Mouse (Mus musculus) heart, adult 11 months (tissue): ENCODE data around the gene Sptbn1.

ENCODE experiments used
- DNase-seq: peaks from one replicate; pipeline ENCODE4 v3.0.0; 2022

Sptbn1 gene

DNA sequence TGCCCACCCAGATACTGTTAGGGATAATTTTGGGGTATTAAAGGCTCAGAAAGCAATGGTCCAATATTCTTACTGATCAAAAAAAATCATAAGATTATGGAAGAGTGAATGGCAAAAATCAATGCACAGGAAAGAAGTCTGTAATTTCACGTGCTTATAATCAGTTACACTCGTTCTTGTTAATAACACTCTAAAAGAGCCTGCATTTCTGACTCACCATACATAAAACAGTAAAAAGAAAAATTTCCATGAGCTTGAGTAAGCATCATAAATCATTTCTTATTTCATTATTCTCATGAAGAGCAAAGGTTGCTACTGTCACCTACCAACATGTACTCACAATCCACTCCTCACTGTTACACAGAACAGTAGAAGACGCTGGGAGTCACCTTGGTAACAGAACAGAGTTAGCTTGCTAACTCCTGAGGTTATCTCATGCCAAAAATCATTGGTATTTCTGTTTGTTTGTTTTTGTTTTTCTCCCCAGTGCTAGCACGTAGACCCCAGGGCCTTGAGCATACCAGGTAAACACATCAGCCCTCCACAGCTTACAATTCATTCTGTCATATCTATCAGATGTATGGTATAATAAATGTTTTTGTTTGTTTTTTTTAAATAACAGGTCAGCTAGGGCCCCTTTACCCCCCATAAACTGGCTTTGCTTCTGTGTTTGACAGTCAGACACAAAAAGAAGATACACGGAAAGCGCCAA is 57.7 kb downstream of the Sptbn1 start:
- DNase-seq: peak; percentile 64

DNA sequence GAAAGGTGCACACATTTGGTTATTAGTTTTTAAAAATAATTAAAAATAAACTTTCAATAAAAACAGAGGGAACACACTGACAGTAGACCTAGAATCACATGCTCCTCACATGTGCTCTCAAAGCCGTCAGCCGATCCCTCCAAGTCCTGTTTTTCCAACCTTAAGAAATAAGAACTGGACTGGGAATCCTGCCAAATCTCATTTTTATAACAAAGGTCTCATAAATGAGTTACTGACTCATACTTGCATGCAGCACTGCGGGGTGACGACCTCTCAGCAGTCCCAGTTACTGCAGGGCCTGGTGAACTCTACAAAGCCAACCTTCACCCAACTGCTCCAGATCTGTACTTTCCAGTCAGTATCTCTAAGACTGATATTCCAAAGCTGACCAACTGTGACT is 58.5 kb downstream of the Sptbn1 start:
- DNase-seq: peak; percentile 95

DNA sequence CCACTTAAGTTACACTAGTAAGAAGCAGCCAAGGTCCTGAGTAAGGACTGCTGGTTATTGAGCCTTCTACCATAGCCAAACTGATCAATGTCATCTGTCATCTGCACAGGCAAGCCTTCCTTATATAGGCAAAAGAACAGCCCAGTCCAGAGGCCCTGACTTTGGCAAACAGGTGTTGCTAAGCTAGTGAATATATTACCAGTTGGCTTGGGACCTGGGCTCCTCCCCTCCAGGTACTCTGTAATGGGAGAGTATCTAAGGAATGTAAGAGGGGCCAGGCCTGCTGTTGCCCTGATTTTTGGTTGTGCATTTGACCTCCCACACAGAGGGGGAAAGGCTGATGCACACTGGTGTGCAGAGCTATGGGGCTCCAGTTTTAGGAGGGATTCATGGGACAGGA is 63.6 kb downstream of the Sptbn1 start:
- peak; percentile 87 for DNase-seq

DNA sequence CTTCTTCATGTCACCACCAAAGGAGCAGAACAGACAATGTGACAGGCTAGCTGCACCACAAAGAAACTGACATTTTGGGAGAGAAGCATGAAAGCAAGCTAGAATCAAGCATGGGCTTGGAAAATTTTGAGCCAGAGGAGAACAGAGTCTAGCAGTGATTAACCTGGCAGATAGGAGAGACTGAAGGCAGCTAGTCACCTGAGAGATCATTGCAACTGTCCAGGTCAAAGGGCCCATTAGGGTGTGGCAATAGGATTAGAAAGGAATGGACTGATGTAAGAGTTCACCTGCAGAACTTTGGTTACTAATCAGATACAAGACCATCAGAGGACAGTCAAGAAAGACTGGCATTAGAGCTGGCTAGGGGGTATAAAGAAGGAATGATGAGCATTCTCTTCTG is 67.6 kb downstream of the Sptbn1 start:
- DNase-seq: peak; percentile 73

DNA sequence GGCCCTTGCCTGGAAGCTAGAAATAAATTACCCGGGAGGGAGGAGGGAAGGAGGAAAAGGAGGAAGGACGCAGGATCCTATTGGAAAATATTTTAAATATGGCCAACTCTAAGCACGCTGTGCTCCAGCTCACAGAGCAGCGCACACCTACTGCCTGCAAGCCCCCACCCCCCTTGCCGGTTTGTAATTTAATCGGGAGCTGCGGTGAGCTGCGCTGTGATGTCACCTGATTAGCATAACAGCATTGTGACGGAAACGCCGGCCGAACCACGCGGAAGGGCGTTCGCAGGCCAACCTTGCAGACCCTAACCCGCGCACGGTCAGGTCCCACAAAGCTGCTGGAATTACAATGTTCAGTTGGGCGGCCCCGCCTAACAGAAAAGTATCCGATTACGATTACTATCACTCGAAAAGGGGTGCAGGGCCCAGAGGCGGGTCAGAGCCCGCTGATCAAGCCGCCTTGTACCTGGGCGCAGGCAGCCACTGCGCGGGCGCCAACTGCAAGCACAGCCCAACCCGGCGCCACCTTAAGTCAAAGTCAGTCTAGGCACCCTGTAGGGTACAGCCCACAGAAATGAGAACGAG is 69.8 kb downstream of the Sptbn1 start:
- DNase-seq: peak; percentile 96

DNA sequence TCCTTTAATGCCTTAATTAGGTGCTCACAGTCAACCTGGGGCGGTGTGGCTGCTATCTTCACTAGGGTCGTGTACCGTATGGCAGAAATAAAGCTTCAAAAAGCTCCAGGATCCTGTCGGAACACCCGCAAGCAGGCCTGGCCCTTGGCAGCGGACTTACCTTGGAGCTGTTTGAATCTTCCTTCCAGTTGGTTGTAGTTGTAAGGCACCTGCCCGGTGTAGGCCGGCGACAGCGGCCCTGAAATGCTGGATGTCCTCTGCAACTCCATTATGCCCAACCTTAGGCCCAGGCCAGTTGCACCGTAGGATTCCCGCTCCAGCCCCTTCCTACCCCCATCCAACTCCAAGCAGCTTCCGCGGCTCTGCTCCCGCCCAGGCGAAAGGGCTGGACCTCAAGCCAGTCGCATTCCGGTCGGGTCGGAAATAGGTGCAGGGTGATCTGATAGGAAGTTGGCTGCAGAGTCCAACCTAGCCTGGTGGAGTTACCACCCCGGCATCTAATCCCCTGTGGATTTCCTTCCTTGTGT is 70.3 kb downstream of the Sptbn1 start:
- peak; percentile 99 for DNase-seq

DNA sequence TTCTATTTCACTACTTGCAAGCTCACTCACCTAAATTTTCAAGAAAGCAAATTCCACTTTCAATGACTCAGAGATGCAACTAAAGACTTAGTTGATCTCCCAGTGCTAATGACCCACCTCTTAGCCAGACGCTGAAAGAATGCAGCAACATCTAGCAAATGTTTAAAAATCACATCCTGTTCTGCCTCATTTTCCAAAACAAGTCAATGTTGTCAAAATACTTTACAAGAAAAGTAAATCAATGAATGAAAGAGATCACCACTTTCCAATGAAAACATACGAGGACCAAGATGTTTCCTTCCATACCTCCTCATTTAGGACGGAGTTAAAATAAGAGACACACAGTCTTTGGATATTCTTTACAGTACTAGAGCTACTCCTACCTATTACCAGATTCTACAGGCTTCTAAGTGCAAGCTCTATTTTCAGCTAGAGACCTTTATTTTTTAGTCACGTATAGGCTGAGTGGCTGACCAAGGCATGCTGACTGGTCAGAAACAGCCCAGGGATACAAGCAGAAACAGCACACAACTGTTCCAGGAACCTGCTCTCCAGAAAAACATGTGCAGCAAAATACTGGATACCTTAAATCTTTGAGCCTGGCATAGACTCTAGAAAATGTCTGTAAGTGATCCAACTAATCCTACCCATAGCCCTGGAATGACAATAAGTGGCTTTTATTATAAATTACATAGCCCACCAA is 71.5 kb downstream of the Sptbn1 start:
- DNase-seq: no peak

DNA sequence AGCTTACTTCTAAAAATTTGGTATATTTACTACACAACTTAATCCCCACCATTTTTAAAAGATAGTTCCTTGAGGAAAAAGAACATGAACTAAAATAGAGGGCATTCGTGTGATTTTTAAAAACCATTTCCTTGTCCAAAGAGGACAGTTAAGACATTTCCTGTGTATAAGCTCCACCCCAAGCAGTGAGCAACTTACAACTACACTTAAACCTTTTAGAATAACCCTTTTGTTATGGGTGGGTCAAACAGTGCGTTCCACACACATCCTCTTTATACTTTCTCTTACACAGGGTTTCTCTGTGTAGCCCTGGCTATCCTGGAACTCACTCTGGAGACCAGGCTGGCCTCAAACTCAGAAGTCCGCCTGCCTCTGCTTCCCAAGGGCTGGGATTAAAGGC is 72.2 kb downstream of the Sptbn1 start:
- no peak for DNase-seq

DNA sequence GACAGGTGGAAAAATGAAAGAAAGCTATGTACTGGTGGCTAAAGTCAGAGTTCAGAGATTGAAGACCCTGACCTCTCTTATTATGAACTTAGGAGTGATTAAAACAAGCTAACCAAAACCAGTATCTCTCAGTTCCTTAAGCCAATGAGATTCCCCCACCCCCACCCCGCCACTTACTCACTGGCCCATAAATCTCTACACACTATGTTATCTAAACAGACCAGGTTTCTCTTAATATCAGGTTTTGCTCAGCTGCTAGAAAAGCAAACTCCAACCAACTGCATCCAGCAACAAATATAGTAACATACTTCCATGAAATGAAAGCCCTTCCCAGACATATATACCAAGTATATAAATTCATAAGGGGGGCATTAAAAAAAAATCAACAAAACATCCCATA is 73.2 kb downstream of the Sptbn1 start:
- DNase-seq: no peak

DNA sequence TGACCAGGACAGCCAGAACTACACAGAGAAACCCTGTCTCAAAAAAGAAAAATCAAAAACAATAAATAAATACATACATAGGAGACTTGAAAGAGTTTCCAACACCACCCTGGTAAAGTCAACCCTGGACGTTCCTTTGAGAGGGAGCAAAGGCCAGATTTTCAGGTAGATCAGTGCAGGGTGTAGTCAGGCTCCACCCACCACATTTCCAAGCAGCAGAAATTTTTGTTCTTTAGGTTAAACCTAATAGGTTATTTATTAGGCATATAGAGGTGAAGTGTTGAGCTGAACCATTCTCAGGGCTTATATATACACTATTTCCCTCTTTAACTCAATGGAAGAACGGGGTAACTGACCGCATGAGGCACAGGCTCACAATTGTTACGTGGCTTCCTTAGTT is 77.0 kb downstream of the Sptbn1 start:
- no peak for DNase-seq

DNA sequence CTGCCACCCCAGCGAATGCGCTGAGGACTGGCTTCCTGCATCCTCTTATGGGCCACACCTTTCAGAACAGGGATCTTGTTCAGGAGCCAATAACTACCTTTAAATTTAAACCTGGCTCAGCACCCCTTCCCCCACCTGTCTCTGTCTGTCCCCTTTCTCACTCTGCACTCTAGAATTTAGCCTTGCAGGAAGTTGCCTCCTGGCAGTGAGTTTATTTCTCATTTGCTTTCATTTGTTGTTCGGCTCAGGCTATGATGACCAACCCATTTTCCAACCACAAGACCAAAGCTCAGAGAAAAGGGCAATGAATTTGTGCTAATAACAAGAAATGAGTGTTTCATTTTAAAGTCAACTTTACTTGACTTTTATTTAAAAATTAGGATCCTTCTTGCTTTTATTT is 77.9 kb downstream of the Sptbn1 start:
- no peak for DNase-seq

DNA sequence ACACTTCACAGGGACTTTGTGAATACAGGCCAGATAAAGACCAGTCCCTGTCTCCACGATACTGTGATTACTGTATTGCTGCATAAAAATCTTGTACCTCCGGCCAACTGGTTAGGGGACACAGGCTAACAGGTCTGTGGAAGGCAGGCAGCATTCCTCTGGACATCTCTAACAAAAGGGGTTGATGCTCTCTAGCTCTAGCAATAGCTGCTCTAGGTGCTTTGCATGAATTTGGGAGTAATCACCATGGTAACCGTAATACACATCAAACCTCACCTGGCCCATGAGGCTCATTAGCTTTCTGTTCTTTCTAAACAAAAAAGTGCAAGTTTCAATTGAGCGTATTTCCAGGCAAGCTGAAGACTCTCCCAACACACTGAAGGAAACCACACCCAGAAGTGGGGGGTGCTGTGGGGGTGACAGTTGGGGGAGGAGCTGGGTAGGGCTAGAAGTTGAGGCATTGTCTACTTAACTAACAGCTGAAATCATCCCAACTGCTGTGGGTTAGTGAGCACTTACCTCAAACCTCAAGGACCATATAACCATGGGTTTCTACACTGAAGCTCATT is 81.0 kb downstream of the Sptbn1 start:
- peak; percentile 96 for DNase-seq

DNA sequence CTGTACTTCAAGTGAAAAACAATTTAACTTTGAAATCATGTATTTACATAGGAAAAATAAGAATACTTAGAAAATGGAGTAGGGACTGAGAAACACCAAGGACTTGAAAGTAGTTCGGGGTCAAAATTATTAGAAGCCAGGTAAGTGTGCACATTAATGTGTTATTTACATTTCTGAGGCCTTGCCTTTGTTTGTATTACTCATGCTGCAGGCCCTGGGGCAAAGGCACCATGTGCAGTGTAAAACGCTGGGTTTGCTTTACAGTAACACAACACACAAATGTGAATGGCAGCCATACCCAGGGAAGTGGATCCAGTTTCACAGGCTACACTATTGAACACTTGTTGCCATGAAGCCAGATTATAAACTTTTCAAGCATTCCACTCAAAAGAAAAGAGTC is 83.4 kb downstream of the Sptbn1 start:
- DNase-seq: no peak

DNA sequence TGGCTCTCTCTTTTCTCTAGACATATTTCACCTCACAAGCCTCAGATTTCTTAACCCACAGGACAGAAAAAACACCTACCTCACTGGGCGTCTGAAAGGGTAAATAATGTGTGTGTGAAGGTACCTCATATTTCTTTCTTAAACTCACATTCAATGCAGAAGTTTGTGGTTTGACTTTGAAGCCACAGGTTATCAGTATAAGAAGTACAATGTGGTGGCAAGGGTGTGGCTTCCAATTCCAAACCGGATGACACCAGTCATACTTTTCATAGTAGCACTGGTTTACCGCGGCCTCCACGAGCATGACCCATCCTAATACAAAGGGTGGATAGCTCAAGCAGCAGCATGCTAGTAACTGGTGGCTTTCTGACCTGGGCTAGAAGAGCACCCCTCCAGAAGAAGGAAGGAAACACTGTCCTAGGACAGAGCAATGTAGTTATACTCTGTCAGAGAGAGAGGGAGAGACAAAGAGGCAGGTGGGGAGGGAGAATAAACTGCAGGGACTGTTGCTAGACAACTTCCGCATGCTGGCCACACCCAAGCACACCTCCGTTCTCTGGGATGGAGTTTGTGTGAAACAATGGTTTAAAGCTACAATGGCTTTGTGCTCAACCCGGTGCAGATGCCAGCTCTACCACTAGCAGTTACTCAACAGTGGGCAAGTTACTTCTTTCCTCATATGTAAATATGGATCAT is 85.1 kb downstream of the Sptbn1 start:
- DNase-seq: no peak

DNA sequence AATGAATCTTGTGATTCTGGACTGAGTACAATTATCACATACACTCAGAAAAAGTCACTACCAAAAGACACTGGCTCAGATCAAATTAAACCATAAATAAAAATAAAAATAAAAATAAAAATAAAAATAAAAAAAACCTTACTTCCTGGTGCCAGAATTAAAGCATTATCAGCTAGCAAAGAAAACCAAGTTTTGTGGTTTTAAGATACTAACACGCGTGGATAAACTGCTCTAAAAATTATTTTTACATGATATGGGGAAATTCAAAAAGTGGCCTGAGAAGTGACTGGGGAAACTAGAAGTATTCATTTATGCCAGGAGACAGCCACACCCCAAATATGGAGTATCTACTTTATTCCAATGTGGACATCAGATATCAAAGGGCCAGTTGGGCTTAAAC is 89.8 kb downstream of the Sptbn1 start:
- no peak for DNase-seq

DNA sequence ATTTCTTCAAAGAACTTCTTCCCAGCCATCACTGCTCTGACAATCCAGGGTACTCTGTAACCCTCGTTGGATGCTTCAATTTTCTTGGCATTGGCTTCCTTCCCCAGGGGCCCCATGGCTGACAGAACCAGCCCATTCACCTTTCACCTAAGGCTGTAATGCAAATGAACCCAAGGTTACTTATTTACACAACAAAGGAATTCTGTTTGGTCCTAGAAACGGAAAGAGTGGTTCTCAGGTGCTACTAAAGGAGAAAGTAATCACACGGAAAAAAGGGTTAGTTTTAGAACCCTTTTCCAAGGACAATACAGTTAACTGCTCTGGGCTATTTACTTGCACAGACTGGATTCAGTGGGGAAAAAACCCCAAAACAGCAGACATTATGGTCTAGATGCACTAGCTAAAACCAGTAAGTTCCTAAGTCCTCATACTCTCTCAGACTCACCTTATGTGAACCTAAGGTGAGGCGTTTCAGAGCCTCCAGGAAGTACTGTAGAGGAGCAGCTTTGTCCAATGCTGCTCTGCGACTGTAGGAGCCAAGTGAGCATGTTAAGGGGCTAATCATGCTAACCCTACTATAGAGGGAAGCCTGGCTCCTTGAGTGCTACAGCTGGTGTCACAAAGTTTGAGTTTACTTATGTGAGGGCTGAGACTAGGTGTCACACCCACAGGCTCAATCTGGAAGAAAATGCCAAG is 90.7 kb downstream of the Sptbn1 start:
- DNase-seq: no peak

DNA sequence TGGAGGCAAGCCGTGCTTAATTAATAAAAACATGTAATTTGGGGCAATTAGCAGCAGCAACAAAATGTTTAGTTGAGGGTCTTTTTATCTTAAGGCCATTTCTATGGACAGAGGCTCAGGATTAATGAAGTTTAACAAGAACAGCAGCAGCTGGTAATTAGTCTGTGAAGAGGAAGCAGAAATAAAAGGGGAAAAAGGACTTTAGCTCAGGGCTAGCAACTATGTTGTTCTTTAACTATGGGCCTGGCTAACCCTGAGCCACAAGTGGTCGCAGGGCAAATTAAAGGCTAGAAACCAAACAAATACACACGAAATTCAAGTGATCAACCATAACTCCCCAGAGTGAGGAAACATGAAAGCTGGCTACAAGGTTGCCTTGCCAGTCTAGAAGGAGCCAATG is 91.9 kb downstream of the Sptbn1 start:
- no peak for DNase-seq

DNA sequence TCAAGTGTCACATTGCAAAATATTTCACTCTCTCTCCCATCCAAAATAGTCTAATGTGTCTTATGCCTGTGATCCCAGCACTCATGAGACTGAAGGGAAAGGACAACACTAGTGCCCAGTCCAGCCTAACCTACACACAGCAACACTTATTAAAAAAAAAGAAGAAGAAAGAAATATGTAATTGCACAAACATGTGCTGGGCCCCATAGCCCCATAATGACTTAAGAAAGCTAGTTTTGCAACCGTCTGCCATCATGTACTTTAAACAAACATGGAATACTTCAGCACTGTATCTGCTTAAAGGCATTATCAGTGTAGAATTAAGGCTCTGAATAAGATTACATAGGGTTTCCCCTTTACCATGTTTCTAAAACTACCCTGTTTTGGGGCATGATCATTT is 92.4 kb downstream of the Sptbn1 start:
- DNase-seq: no peak

DNA sequence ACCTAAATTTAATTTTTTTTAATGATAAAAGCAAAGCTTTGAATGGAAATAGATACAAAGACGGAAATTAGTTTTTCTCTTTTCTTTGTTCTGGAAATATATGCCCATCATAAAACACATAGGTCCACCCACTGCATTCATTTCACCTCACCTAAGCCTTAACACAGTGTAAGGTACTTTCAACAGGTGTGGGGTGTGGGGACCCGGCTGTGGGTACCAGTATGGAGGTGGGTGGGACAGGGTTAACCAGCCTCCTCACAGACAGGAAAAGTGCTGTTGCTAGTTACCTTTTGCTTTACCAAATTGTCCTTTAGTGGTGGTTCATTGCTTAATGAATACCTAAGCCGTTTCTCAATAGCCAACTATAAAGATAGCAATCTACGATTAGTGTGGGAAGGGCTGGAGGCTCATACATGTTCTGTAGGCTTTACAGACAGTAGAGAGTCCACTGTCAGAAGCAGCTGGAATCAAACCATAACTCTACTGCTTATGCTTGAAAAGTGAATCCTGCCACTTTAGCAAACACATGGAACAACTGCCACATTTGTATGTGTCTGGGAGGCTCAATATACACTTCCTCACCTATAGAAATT is 96.3 kb downstream of the Sptbn1 start:
- DNase-seq: peak; percentile 83

DNA sequence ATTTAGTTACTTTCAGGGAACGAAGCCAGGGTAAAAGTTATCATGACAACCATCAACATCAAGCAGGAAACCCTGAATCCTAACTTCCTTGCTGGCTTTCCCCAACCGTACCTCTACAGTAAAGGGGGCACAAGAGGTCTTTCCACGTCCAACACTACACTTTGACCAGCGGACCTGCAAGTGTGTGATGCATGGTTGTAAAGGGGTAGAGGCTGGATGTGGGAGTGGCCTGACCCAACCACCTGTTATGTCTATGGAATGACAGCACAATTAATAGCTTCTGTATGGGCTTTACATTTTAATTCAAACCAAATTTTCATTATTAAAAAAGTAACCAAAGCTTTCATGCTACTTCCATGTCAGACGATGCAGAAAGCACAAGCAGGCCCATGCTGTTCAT is 96.8 kb downstream of the Sptbn1 start:
- DNase-seq: peak; percentile 83

DNA sequence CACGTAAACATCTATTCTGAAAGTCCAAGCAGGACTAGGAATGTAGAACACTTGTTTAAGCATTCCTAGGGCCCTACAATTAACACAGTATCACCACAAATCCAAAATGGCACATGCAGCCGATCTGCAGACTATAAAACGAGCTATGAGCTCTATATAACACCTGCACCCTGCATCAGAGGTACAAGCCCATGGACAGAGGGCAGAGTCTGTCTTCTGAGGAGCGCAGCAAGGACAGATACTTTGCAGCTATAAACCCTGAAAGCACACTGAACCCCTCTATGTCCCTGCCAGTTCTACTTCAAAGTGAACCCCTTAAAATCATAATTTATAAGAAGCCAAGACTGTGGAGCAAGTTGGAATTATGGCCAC is 101.4 kb downstream of the Sptbn1 start:
- DNase-seq: no peak

DNA sequence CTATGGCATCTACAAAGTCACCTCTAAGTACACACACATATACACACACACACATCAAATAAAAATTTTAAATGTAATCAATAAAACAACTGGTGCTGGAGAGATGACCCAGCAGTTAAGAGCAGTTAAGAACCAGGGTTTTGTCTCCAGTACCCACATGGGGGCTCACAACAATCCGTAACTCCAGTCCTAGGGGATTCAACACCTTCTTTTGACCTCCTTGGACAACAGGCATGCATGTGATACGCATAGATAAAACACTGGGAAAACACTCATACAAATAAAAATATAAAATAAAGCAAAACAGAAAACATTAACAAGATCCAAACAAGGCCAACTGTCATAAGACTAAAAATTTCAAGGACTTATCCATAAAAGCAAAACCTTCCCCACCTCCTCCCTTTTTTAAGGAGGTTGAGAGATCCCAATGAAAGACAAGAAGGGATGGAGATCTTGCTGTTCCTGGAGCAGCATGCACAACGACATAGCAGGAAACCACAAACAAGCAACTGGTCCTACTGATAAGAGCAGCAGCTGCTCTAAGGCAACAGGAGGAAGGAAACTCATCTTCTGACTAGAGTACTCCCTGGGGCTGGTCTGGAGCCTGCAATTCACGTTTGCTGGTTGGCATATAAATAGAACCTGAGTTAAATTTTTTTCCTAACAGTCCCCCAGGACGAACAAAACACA is 102.0 kb downstream of the Sptbn1 start:
- DNase-seq: peak; percentile 98
